Mouse (Mus musculus) liver, embryonic 11.5 days (tissue): ENCODE data around the gene Taldo1. TPM values are rescaled to one million over a fixed set of nuclear protein-coding genes. Genes with fewer than 3 reads are reported as not detected.

Source experiments
- ATAC-seq: fragments of 200-750 bp; cut with Nextera tagmentation; replicated peaks from 2 replicates; pipeline ENCODE4 v1.8.0; 2017; ENCODE audit warnings: moderate number of reproducible peaks, mild to moderate bottlenecking, moderate TSS enrichment, moderate library complexity; ENCODE audit not compliant: low FRiP score
- DNase-seq: peaks from one replicate; pipeline ENCODE4 v3.0.0-alpha.2; 2017; ENCODE audit warnings: low spot score
- H3K27ac ChIP-seq: fragments of 300-500 bp; sonication (generic); 2 replicates; pipeline ENCODE4 v1.5.1; 2014; ENCODE audit warnings: mild to moderate bottlenecking, low read depth, low read length, control low read depth
- H3K27me3 ChIP-seq: fragments of 300-500 bp; sonication (generic); replicated peaks from 2 replicates; pipeline ENCODE4 v1.6.1; 2014; ENCODE audit warnings: low read length, mixed read lengths; ENCODE audit not compliant: control insufficient read depth, insufficient read depth
- H3K36me3 ChIP-seq: fragments of 300-500 bp; sonication (generic); 2 replicates; pipeline ENCODE4 v1.6.1; 2014; ENCODE audit warnings: mild to moderate bottlenecking, low read length, moderate library complexity, mixed read lengths; ENCODE audit not compliant: control insufficient read depth, insufficient read depth
- H3K4me1 ChIP-seq: fragments of 300-500 bp; sonication (generic); replicated peaks from 2 replicates; pipeline ENCODE4 v1.6.1; 2014; ENCODE audit warnings: low read length, mixed read lengths; ENCODE audit not compliant: control insufficient read depth, insufficient read depth
- H3K4me2 ChIP-seq: fragments of 300-500 bp; sonication (generic); 2 replicates; pipeline ENCODE4 v1.6.1; 2014; ENCODE audit warnings: mild to moderate bottlenecking, control low read depth, moderate library complexity
- H3K4me3 ChIP-seq: fragments of 300-500 bp; sonication (generic); 2 replicates; pipeline ENCODE4 v1.5.1; 2014; ENCODE audit warnings: low read depth, low read length, control low read depth
- H3K9ac ChIP-seq: fragments of 300-500 bp; sonication (generic); 2 replicates; pipeline ENCODE4 v1.6.1; 2014; ENCODE audit warnings: low read depth, low read length, control low read depth
- H3K9me3 ChIP-seq: fragments of 300-500 bp; sonication (generic); 2 replicates; pipeline ENCODE4 v1.6.1; 2016; ENCODE audit warnings: low read length, inconsistent platforms, mixed read lengths; ENCODE audit not compliant: control insufficient read depth
- WGBS: fragments of 180-500 bp; shearing (Covaris S2); extraction: QIAGEN DNeasy Blood & Tissue Kit; methylation state at CpG from one replicate; pipeline ENCODE4 v1.1.7; 2014; 5-methylcytosine and 5-hydroxymethylcytosine counted together
- polyA plus RNA-seq: library from polyadenylated mRNA; unstranded; fragments of >200 nt; fragmentation: Nextera tagmentation; extraction: Ambion mirVana; gene quantifications from 2 replicates; pipeline ENCODE4 v1.2.1, GENCODE M21; 2014

The Taldo1 gene
- polyA plus RNA-seq, 1 experiment from 2014 or later = 442 TPM

- H3K36me3 ChIP-seq = peaks cover 30% of the 10 kb centered on the region
- WGBS = 92% methylated on average over 12 of the region's 12 CpGs
- peaks cover 49% of the 10 kb centered on the region for H3K4me1 ChIP-seq
- H3K4me3 ChIP-seq = no peak overlapping the region
- H3K4me2 ChIP-seq = no peak overlapping the region
- 0 out of 2 replicates have a peak overlapping the region, but pooled peaks have one; percentile 19 for H3K27ac ChIP-seq
- no peaks in the 10 kb centered on the region for H3K27me3 ChIP-seq
- DNase-seq (no peak), ATAC-seq (no peak)
- H3K9ac ChIP-seq = no peak overlapping the region
- no peaks in the 10 kb centered on the region for H3K9me3 ChIP-seq
Measured at GRCm38 (mm10) chr7:141438201-141438968, 46.4 kb downstream of the Taldo1 start.

- DNase-seq = no peak
- no peak overlapping the region for H3K9ac ChIP-seq
- peaks cover 30% of the 10 kb centered on the region for H3K36me3 ChIP-seq
- H3K9me3 ChIP-seq = no peaks in the 10 kb centered on the region
- peaks cover 42% of the 10 kb centered on the region for H3K4me1 ChIP-seq
- no peak overlapping the region for H3K4me3 ChIP-seq
- H3K4me2 ChIP-seq = no peak overlapping the region
- H3K27me3 ChIP-seq = no peaks in the 10 kb centered on the region
- ATAC-seq = no peak
- H3K27ac ChIP-seq = no peak overlapping the region
- 96% methylated on average over 10 of the region's 10 CpGs for WGBS
Measured at GRCm38 (mm10) chr7:141439140-141439679, 47.2 kb downstream of the Taldo1 start.

GRCm38 (mm10) chr7:141439811-141440210, 47.8 kb downstream of the Taldo1 start:
- Histone ChIP-seq H3K27ac (no peak overlapping the region), H3K4me2 (no peak overlapping the region), H3K4me1 (peaks cover 36% of the 10 kb centered on the region), H3K9me3 (no peaks in the 10 kb centered on the region), H3K27me3 (no peaks in the 10 kb centered on the region), H3K9ac (no peak overlapping the region), H3K4me3 (no peak overlapping the region), H3K36me3 (peaks cover 30% of the 10 kb centered on the region)
- 97% methylated on average over 11 of the region's 11 CpGs for WGBS
- no peak for DNase-seq
- ATAC-seq = no peak

GRCm38 (mm10) chr7:141440613-141441012, 48.6 kb downstream of the Taldo1 start:
- no peaks in the 10 kb centered on the region for H3K9me3 ChIP-seq
- H3K27me3 ChIP-seq = no peaks in the 10 kb centered on the region
- peaks cover 31% of the 10 kb centered on the region for H3K4me1 ChIP-seq
- ATAC-seq (no peak), DNase-seq (no peak)
- no peak overlapping the region for H3K9ac ChIP-seq
- WGBS = 42% methylated on average over 6 of the region's 6 CpGs
- no peak overlapping the region for H3K4me2 ChIP-seq
- no peak overlapping the region for H3K4me3 ChIP-seq
- no peak overlapping the region for H3K27ac ChIP-seq
- H3K36me3 ChIP-seq = peaks cover 30% of the 10 kb centered on the region

- WGBS = 93% methylated on average over 9 of the region's 9 CpGs
- peaks cover 23% of the 10 kb centered on the region for H3K4me1 ChIP-seq
- no peaks in the 10 kb centered on the region for H3K27me3 ChIP-seq
- H3K9me3 ChIP-seq = no peaks in the 10 kb centered on the region
- no peak overlapping the region for H3K9ac ChIP-seq
- no peak for ATAC-seq
- no peak overlapping the region for H3K27ac ChIP-seq
- DNase-seq = no peak
- H3K4me2 ChIP-seq = peak overlapping the region; percentile 90
- peaks cover 30% of the 10 kb centered on the region for H3K36me3 ChIP-seq
- 0 out of 2 replicates have a peak overlapping the region, but pooled peaks have one; percentile 65 for H3K4me3 ChIP-seq
Measured at GRCm38 (mm10) chr7:141441460-141441859, 49.5 kb downstream of the Taldo1 start.

GRCm38 (mm10) chr7:141442199-141442598, 50.2 kb downstream of the Taldo1 start:
- WGBS = 91% methylated on average over 13 of the region's 13 CpGs
- peak overlapping the region; percentile 78; the same call in 1 of the 2 replicates for H3K9ac ChIP-seq
- ATAC-seq (no peak), DNase-seq (no peak)
- H3K27ac ChIP-seq = no peak overlapping the region; the same call in 1 of the 2 replicates
- no peaks in the 10 kb centered on the region for H3K27me3 ChIP-seq
- peaks cover 30% of the 10 kb centered on the region for H3K36me3 ChIP-seq
- peak overlapping the region; percentile 90 for H3K4me2 ChIP-seq
- peaks cover 20% of the 10 kb centered on the region for H3K4me1 ChIP-seq
- H3K9me3 ChIP-seq = no peaks in the 10 kb centered on the region
- H3K4me3 ChIP-seq = peak overlapping the region; percentile 65

- ATAC-seq (peak; percentile 30), DNase-seq (no peak)
- H3K27ac ChIP-seq = peak overlapping the region; percentile 60; the same call in 1 of the 2 replicates
- H3K4me2 ChIP-seq = peak overlapping the region; percentile 90
- H3K4me3 ChIP-seq = peak overlapping the region; percentile 65
- H3K9ac ChIP-seq = peak overlapping the region; percentile 78
- H3K9me3 ChIP-seq = no peaks in the 10 kb centered on the region
- 26% methylated on average over 12 of the region's 12 CpGs for WGBS
- H3K27me3 ChIP-seq = no peaks in the 10 kb centered on the region
- peaks cover 20% of the 10 kb centered on the region for H3K4me1 ChIP-seq
- H3K36me3 ChIP-seq = peaks cover 29% of the 10 kb centered on the region
Measured at GRCm38 (mm10) chr7:141443081-141443821, 51.3 kb downstream of the Taldo1 start.

- Histone ChIP-seq H3K27me3 (no peaks in the 10 kb centered on the region), H3K4me1 (peaks cover 26% of the 10 kb centered on the region), H3K27ac (peak within 1 kb of the TSS; percentile 60; the same call in 1 of the 2 replicates), H3K4me3 (peak within 1 kb of the TSS; percentile 65), H3K36me3 (peaks cover 29% of the 10 kb centered on the region), H3K9me3 (no peaks in the 10 kb centered on the region), H3K4me2 (peak within 1 kb of the TSS; percentile 90), H3K9ac (peak within 1 kb of the TSS; percentile 78)
- under 1% methylated on average over 25 of the region's 25 CpGs for WGBS
- DNase-seq (peak; percentile 78), ATAC-seq (peak; percentile 72)
Measured at GRCm38 (mm10) chr7:141443828-141444237, 51.8 kb downstream of the Taldo1 start, which contains the start of gene Pidd1. Pidd1 (minus strand) TSS chr7:141444025.
